Mouse (Mus musculus): ENCODE results near the gene Mycbpap. TPM values are rescaled to one million over a fixed set of nuclear protein-coding genes. Genes with fewer than 3 reads are reported as not detected.

Mycbpap gene
- total and polyA plus RNA-seq, 3 experiments = 0.08 to 3.1 (median 1.1) TPM

DNA sequence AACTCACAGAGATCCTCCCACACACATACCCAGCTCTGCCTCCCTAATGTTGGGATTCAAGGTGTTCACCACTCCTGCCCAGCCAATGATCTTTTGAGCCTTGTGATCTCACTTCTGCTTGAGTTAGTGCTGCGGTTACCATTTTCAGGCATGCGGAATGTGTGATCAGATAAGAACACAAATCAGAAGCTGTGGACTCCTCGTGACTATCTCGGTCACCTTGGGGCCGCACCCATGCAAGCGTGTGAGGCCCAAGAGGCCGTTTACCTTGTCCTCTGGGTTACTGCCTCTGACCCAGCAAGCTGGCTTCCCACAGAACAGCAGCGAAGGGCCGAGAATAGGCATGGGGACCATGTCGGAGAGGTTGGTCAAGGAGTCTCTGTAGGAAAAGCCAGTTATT is 12.6 kb downstream of the Mycbpap start:
- Histone ChIP-seq H3K27me3 (replicated peaks) (peaks cover 60% of the 10 kb centered on the region), H3K4me1 (ENCODE audit: control insufficient read depth in 1 of 2, insufficient read depth in 2 of 2) (no peaks in the 10 kb centered on the region), H3K9me3 (replicated peaks; ENCODE audit: low read length) (peaks cover 20% of the 10 kb centered on the region), H3K4me3 (replicated peaks in 1 of 3; ENCODE audit: low read depth in 2 of 3, low read length in 2 of 3, poor library complexity in 1 of 3) (no peak overlapping the region), H3K27ac (ENCODE audit: insufficient read depth, low read depth) (no peak overlapping the region), H3K36me3 (replicated peaks in 1 of 2; ENCODE audit: control insufficient read depth in 1 of 2, insufficient read depth in 1 of 2, low read length in 1 of 2) (no peaks in the 10 kb centered on the region), H3K79me2 (replicated peaks; ENCODE audit: control insufficient read depth, extremely low read depth, insufficient read depth, poor library complexity, severe bottlenecking) (no peaks in the 10 kb centered on the region), H3K9ac (ENCODE audit: insufficient read depth, low read depth) (no peak overlapping the region), H3K4me2 (ENCODE audit: insufficient read depth, low read depth, poor library complexity, severe bottlenecking) (no peak overlapping the region)
- DNase-seq (ENCODE audit: extremely low read depth) = no peak
- TF ChIP-seq MAFK (IDR thresholded peaks at IDR 0.05; ENCODE audit: insufficient replicate concordance, low read length) (no peak), POLR2A (IDR thresholded peaks at IDR 0.05; ENCODE audit: low read depth, low read length) (no peak), RCOR1 (conservative IDR thresholded peaks at IDR 0.05; ENCODE audit: low read depth, low read length) (no peak), ZNF384 (IDR thresholded peaks at IDR 0.05; ENCODE audit: low read depth, low read length) (no peak), CHD1 (IDR thresholded peaks at IDR 0.05; ENCODE audit: low read depth, low read length) (no peak), HCFC1 (IDR thresholded peaks at IDR 0.05; ENCODE audit: low read depth, low read length) (no peak), MYC (IDR thresholded peaks at IDR 0.05; ENCODE audit: low read depth, low read length) (no peak), TCF12 (IDR thresholded peaks at IDR 0.05; ENCODE audit: low read depth, low read length) (no peak), TBP (conservative IDR thresholded peaks at IDR 0.05; ENCODE audit: low read depth, low read length) (no peak), JUN (IDR thresholded peaks at IDR 0.05; ENCODE audit: insufficient read depth, low read depth, low read length) (no peak), MXI1 (IDR thresholded peaks at IDR 0.05; ENCODE audit: low read depth, low read length) (no peak)
- dilution Hi-C loops (cut with MboI; ENCODE audit: extremely low pct_ligation_motif_present, extremely low pct_unique_long_range_greater_than_20kb, low sequenced_read_pairs) = no loop called here
- in situ Hi-C loops (cut with MboI; ENCODE audit: low pct_ligation_motif_present, low pct_unique_long_range_greater_than_20kb, low sequenced_read_pairs) = no loop called here

GRCm38 (mm10) chr11:94501482-94501881 is 20.1 kb downstream of the Mycbpap start:
- Histone ChIP-seq H3K4me3 (replicated peaks in 1 of 3; ENCODE audit: low read depth in 2 of 3, low read length in 2 of 3, poor library complexity in 1 of 3) (no peak overlapping the region), H3K27ac (ENCODE audit: insufficient read depth, low read depth) (no peak overlapping the region), H3K9me3 (replicated peaks; ENCODE audit: low read length) (no peaks in the 10 kb centered on the region), H3K27me3 (replicated peaks) (peaks cover 79% of the 10 kb centered on the region), H3K36me3 (replicated peaks in 1 of 2; ENCODE audit: control insufficient read depth in 1 of 2, insufficient read depth in 1 of 2, low read length in 1 of 2) (no peaks in the 10 kb centered on the region), H3K9ac (ENCODE audit: insufficient read depth, low read depth) (no peak overlapping the region), H3K4me1 (ENCODE audit: control insufficient read depth in 1 of 2, insufficient read depth in 2 of 2) (peaks cover 9 to 16% of the 10 kb centered on the region in 2 experiments; a peak in 3 of 4 replicates), H3K4me2 (ENCODE audit: insufficient read depth, low read depth, poor library complexity, severe bottlenecking) (no peak overlapping the region), H3K79me2 (replicated peaks; ENCODE audit: control insufficient read depth, extremely low read depth, insufficient read depth, poor library complexity, severe bottlenecking) (no peaks in the 10 kb centered on the region)
- no peak for DNase-seq (ENCODE audit: extremely low read depth)
- in situ Hi-C loops (cut with MboI; ENCODE audit: low pct_ligation_motif_present, low pct_unique_long_range_greater_than_20kb, low sequenced_read_pairs) (loop anchor here (5.0 kb wide), 1 partner anchor 36 kb away; no protein-coding TSS in a partner anchor), dilution Hi-C loops (cut with MboI; ENCODE audit: extremely low pct_ligation_motif_present, extremely low pct_unique_long_range_greater_than_20kb, low sequenced_read_pairs) (no loop called here)
- TF ChIP-seq USF1 (IDR thresholded peaks at IDR 0.05; ENCODE audit: low read depth, low read length) (no peak), MAFK (IDR thresholded peaks at IDR 0.05; ENCODE audit: insufficient replicate concordance, low read length) (no peak), E2F4 (IDR thresholded peaks at IDR 0.05; ENCODE audit: insufficient replicate concordance, low read depth, low read length) (no peak), USF2 (conservative IDR thresholded peaks at IDR 0.05; ENCODE audit: low read depth, low read length) (no peak), EP300 (IDR thresholded peaks at IDR 0.05; ENCODE audit: low read length) (no peak), CHD2 (IDR thresholded peaks at IDR 0.05; ENCODE audit: low read length) (no peak), ELF1 (IDR thresholded peaks at IDR 0.05; ENCODE audit: low read depth, low read length) (no peak), ZNF384 (IDR thresholded peaks at IDR 0.05; ENCODE audit: low read depth, low read length) (no peak), IRF4 (IDR thresholded peaks at IDR 0.05; ENCODE audit: low read depth, low read length) (no peak), MYC (IDR thresholded peaks at IDR 0.05; ENCODE audit: low read depth, low read length) (no peak), ZMIZ1 (IDR thresholded peaks at IDR 0.05; ENCODE audit: low read depth, low read length) (no peak), ETS1 (conservative IDR thresholded peaks at IDR 0.05; ENCODE audit: low read depth, low read length) (no peak), SIN3A (IDR thresholded peaks at IDR 0.05; ENCODE audit: low read length) (no peak), JUN (IDR thresholded peaks at IDR 0.05; ENCODE audit: insufficient read depth, low read depth, low read length) (no peak)

Measured in CH12.LX (cell line).